Mouse (Mus musculus): ENCODE results near the gene Mup19.
"Not testable (repeated sequence)": the region's sequence is repeated elsewhere in the genome, so short reads cannot be mapped to it uniquely, and the experiment has no call there.

Gene Mup19

DNA sequence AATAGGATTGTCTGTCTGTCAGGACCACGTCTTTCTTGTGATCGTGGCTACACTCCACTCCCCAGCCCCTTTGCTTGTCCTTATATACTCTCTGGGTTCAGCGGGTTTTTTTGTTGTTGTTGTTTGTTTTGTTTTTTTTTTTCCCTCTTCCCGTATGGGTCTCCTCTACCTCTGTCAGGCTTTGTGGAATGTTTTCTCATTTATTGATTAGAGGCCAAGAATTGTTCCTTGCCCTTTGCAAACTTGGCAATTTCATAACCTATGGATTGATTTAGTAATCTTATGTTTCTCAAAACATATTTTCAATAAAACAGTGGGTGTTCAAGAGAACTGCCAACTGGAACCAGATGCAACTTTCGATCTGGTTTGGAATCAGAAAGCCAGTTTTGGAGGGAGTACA, at the start of gene Mup19:
Mup19 (minus strand) TSS at position 101 of the 400 bp plus-strand sequence.
- DNase-seq (ENCODE audit: low spot score in 2 of 2), result not testable (repeated sequence)

DNA sequence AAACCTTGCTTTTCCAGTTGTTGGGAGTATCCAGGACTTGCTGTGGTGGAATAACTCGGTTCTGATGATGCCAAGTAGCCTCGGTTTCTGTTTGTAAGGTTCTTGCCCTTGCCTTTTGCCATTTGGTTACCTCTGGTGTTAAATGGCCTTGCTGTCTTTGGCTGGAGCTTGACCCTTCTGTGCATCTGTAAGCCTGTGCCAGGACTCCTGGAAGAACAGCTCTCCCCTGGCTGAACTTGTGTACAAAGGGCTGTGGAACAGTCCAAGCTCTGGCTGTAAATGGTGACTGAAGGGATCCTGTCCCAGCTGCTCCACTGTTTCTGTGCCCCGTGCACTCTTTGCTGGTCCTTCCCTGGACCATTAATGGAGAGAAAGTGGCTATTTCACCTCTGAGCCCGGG, 47.1 kb upstream of the Mup19 start:
- no peak for DNase-seq (ENCODE audit: low spot score in 2 of 2)

DNA sequence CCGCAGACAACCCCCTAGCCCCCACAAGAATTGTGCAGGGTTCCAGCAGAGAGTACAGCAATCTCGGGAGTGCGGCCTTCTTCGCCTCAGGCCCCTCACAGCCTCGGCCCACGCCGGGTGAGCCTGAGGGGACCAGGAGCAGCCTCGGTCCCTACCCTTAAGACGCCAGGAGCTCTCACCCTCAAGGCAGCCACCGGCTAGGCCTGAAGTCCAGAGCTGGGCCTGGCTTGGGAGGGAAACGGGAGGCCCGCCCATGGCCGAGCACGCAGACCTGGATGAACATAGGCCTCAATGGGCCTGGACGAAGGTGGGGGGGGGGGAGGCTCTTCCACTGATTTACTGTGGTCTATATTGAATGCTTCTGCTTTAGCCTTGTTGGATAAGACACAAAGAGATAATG, 41.1 kb upstream of the Mup19 start:
- DNase-seq (ENCODE audit: low spot score in 2 of 2), result no peak

DNA sequence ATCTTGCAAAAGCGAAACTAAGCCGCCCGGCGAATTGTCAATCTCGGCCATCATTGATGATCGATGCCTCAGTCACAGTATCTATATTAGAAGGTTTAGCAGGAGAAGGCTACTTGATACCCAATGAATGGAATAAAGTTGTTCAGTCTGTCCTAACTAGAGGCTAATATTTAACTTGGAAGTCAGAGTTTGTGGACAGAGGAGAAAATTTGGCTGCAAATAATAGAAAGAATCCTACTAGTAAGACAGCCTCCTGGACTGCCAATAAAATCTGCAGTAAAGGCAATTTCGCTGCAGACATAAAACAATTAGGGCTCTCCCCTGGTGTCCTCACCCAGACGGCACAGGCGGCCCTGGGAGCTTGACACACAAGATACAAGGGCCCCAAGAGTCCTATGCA, 40.5 kb upstream of the Mup19 start:
- not testable (repeated sequence) for DNase-seq (ENCODE audit: low spot score in 2 of 2)

DNA sequence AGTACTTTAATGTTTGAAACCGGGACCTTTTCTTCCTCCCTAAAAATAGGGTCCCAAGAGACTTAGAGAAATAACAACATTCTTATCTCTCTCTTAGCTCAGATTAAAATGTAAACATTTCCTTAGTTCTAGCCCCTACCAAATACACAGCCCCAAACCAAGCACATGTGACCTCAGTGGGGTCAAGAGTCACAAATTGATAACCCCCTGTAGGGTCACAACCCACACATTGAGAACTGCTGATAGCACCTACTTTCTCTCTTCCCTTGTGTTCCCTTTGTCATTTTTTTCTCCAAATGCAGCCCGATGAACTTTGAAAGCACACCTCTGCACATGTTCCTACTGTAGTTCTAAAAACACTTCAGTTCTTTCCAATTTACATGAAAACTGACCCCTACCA, 33.5 kb upstream of the Mup19 start:
- DNase-seq (ENCODE audit: low spot score in 2 of 2), result no peak

DNA sequence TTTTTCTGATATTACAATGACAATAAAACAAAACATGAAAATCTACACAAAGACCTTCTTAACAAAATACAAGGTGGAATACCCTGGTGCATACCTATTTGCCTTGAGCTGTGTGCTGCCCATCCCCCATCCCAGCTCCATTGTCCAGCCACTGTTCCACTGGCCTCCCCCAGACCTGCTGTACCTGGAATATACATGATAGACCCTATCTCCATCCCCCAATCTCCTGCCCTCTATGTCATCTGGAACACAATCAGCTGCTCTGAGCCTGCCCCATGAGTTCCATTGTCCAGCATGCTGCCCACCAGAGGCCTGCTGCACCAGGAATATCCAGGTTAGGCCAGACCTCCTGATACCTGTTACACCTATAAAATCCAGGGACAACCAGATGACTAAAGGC, 31.4 kb upstream of the Mup19 start:
- DNase-seq (ENCODE audit: low spot score in 2 of 2), result no peak

DNA sequence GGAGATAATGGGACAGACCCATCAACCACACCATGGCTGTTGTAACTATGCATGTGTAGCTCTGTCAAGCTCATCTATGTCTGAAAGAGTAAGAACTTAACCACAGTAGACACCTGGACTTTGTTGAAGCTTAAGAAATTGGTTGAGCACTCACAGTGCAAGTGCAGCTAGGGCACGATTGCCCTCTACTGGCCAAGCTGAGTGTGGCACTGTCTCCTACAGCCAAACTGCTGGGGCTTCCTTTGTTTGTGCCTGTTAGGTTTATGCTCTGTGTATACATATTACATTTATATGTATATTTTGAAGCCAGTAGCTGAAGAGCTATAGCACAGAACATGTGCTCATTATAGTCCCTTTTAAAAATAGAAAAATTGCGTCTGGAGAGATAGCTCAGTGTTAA, 29.1 kb upstream of the Mup19 start:
- DNase-seq (ENCODE audit: low spot score in 2 of 2), result not testable (repeated sequence)

DNA sequence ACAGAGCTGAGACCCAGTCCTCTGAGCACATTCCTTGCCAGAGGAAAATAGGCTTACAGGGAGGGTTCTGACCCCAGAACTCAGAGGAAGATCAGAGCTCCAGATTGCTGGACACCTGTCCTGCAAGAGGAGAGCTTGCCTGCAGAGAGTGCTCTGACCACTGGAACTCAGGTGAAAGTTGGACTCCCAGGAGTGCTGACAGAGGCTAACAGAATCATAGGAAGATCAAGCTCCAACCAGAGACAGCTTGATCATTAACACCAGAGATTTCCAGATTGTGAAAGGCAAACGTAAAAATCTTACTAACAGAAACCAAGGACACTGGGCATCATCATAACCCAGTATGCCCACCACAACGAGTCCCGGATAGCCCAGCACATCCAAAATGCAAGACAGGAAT, 26.9 kb upstream of the Mup19 start:
- not testable (repeated sequence) for DNase-seq (ENCODE audit: low spot score in 2 of 2)

DNA sequence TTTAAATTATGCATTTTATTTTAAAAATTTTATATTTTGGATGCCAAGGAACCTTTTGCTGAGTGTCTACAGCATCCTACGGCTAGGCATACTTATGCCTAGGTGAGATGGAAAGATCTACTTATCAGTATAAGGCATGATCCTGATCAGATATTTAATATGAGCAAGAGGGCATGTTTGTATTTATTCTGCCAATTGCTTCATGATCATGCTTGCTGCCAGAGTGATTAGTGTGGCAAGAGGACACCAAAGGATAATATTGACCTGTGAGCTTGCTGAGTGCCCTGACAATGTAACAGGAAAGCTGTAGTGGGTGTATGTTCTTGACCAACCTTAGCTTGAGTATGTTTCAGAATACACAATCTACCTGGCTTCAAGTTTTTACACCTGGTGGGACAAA, 7.6 kb upstream of the Mup19 start:
- DNase-seq (ENCODE audit: low spot score in 2 of 2), result not testable (repeated sequence)

DNA sequence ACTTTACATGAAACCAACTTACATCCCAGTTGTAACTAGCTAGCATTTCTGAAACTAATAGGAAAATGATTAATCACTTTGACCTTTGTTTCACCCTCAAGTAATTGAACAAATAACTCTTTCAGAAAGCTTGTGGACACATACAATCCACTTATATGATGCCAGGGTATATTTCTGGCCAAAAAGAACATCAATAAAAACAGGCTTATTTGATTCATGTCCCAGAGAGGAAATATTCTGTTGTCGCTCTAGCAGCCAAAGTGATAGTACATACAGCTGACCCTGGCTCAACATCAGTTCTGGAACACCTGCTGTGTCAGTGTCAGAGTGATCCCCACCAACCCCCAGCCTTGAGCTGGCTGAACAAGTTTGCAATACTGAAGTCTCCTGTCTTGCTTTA, 2.2 kb upstream of the Mup19 start:
- DNase-seq (ENCODE audit: low spot score in 2 of 2), result not testable (repeated sequence)

Measured in heart, adult 9 months (tissue).